Mouse (Mus musculus) layer of hippocampus, postnatal 10 days (tissue): ENCODE results near the gene Gcnt2. TPM values are rescaled to one million over a fixed set of nuclear protein-coding genes. Genes with fewer than 3 reads are reported as not detected.
"Not testable (repeated sequence)": the region's sequence is repeated elsewhere in the genome, so short reads cannot be mapped to it uniquely, and the experiment has no call there.

Experiments used
- DNase-seq, 2 experiments: peaks; one replicate each; pipeline ENCODE4 v3.0.0; 2021; ENCODE audit warnings: low spot score in 2 of 2
- total RNA-seq, 2 experiments: library from RNA; stranded (reverse); gene quantifications; 2 replicates each; pipeline ENCODE4 v1.2.3; 2021

Gene Gcnt2
- total RNA-seq, 2 experiments from 2014 or later, result 11.1 to 13.2 TPM

GRCm38 (mm10) chr13:40868844-40869587 is 9.5 kb downstream of the Gcnt2 start:
- DNase-seq, result no peak

DNA sequence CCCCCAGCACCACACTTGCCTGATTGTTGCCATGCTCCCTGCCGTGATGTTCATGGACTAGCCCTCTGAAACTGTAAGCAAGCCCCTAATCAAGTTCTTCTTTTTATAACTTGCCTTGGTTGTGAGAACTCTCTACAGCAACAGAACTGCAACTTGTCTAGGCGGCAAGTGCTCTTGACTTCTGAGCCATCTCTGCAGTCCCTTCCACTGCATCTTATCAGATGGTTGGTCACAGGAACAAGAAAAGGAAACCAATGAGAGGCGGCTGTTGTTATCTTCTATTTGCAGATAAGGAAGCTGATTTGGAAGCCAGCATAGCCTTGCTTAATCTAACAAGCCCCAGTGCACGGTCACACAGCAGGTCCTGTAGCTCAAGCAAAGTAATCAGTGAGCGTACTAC is 14.5 kb downstream of the Gcnt2 start:
- DNase-seq, result no peak

DNA sequence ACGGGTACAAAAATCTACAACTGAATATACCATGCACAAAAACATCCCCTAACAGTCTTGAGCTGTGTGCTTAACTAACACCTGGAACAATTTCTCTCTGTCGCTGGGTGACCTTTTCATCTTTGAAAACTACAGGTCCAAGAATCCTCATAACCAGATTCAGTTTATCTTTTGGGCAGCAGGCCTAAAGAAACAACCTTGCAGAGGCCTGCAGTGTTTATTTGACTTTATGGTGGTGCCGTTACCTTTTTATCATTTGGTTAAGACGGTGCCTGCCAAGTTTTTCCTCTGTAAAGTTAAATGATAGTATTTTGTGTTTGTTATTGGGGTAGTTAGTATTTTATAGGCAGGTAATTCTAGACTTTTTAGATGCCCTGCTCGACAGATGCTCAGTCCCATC is 15.9 kb downstream of the Gcnt2 start:
- DNase-seq, result no peak

- no peak for DNase-seq
Observed at GRCm38 (mm10) chr13:40877589-40877988, 18.0 kb downstream of the Gcnt2 start.

- DNase-seq, result no peak
Observed at GRCm38 (mm10) chr13:40880557-40880956, 21.0 kb downstream of the Gcnt2 start.

DNA sequence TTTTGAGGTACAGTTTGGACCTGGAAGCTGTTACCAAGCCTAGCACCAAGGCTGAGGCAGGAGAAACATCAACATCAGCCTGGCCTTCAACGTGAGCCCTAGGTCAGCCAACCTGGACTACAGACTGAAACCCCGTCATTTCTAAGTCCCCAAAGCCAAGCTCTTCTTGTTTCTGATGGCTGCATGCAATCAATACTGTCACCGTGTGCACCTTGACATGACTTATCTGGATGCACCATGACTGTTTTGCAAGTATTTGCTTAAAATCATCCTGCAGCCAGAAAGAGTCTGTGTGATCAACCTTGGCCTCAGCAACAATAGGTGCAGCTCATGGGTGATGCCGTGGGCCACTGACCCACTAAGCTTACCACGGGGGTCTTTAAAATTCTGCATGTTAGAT is 23.1 kb downstream of the Gcnt2 start:
- no peak for DNase-seq

- DNase-seq, result no peak
Observed at GRCm38 (mm10) chr13:40883903-40884302, 24.3 kb downstream of the Gcnt2 start.

DNA sequence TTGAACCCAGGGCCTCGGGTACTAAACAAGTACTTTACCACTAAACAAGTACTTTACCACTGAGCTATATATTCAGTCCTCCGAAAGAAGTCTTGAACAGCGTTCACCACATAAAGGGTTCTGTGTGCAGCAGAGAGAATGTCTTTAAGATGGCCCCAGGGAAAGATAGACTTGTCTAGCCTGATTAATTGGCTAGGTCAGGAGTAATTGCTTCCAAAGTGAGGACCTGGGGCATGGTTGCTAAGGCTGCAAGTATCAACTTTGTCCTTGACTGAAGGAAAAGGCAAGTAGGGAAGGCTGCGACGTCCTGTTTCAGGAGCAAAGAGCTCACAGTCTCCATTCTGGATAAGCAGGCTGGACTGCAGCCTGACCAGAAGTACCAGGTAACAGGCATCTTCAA is 25.3 kb downstream of the Gcnt2 start:
- no peak for DNase-seq

- no peak for DNase-seq
Observed at GRCm38 (mm10) chr13:40885935-40886642, 26.5 kb downstream of the Gcnt2 start.

GRCm38 (mm10) chr13:40886643-40887381 is 27.3 kb downstream of the Gcnt2 start:
- DNase-seq, result no peak

DNA sequence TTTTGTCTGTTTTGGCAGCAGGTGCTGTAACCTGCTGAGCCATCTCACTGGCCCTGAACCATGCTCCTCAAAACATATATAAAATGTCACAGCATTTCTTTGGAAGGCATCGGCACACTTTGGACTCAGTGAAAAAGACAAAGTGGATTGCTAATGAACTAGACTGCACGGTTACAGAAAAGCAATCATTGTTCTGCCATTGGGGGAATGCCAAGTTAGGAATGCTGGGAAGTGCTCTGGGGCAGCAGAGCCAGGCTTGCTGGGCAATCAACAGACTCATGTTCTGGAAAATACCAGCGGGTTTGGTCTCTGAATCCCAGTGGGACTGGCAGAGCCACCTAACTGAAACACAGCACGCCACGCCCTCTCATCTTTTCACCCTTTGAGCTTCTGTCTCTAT is 31.0 kb downstream of the Gcnt2 start:
- DNase-seq, result peak in 1 of 2 experiments; percentile 50

DNA sequence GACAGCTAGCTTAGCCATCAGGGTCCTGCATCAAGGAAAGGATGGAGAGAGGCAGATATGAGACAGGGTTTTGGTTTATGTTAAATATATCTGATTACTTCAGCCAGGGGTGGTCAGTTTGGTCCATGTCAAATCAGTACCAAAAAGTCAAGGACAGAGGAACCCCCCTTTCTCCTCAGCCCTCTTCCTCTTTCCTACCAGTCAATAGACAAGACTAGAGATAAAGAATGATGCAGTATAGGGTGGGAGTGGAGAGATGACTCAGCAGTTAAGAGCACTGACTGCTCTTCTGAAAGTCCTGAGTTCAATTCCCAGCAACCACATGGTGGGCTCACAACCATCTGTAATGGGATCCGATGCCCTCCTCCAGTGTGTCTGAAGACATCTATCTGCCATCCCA is 31.8 kb downstream of the Gcnt2 start:
- DNase-seq, result not testable (repeated sequence)

- no peak for DNase-seq
Observed at GRCm38 (mm10) chr13:40892043-40892442, 32.5 kb downstream of the Gcnt2 start.

GRCm38 (mm10) chr13:40892547-40892946 is 33.0 kb downstream of the Gcnt2 start:
- DNase-seq, result no peak

GRCm38 (mm10) chr13:40893573-40893972 is 34.0 kb downstream of the Gcnt2 start:
- no peak for DNase-seq

GRCm38 (mm10) chr13:40898049-40898690 is 38.6 kb downstream of the Gcnt2 start:
- DNase-seq, result not testable (repeated sequence)

GRCm38 (mm10) chr13:40898698-40899097 is 39.1 kb downstream of the Gcnt2 start:
- DNase-seq, result no peak

GRCm38 (mm10) chr13:40899349-40899993 is 39.9 kb downstream of the Gcnt2 start:
- no peak for DNase-seq

DNA sequence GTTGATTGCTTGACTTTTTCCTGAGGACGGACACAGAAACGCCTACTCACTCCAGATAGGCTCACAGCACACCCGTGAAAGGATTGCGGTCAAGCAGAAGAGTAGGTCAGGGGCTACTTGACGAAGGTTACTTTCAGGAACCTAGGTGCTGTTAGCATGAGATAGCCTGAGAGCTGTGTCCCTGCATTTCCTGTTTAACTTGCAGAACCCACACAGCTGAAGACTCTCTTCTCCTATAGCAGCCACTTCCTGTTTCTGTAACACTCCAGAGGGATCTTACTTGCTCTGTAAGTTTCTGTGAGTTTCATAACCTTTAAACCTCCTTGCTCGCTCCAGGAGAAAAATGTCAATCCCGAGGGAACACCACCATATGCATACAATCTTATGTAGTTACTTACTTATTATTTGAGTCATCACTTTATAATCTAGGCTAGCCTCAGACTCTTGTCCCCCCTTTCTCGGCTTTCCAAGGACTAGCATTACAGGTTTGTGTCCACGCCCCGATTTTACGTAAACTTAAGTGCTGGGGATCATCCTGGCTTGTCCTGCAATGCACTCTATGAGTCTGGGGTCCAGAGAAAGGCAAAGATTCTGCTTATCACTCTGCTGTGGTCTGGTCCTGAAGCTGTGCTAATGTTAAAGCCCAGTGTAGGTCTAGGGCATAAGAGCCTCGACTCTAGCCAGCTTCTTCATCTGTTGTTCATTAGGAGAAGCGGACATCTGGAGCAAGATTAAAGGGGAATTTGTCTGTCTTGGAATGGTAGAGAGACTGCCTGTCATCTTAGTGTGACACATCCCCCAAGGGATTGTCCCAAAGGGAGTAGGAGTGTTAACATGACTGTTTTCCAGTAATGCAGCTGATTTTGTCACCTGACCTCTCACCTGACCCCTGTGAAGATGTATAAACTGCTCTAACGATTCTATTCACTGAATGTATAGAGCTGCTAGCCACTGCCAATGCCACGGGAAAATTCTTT is 40.7 kb downstream of the Gcnt2 start:
- DNase-seq, result no peak

- DNase-seq, result no peak
Observed at GRCm38 (mm10) chr13:40901263-40901662, 41.7 kb downstream of the Gcnt2 start.
